Mouse (Mus musculus) forebrain, embryonic 11.5 days (tissue): ENCODE data around the gene Ugt2b34. TPM values are rescaled to one million over a fixed set of nuclear protein-coding genes. Genes with fewer than 3 reads are reported as not detected.

Experiments
- polyA plus RNA-seq: library from polyadenylated mRNA; unstranded; fragments of >200 nt; fragmentation: Nextera tagmentation; extraction: Ambion mirVana; gene quantifications from 2 replicates; pipeline ENCODE4 v1.2.1, GENCODE M21; 2014

Gene Ugt2b34
- polyA plus RNA-seq, 1 experiment from 2014 or later: not detected

Other genes with a start within 250 kb of the Ugt2b34 start
- not detected in 2 replicates for gene Tmprss11b, start 230.6 kb downstream of the Ugt2b34 start, polyA plus RNA-seq
- not detected in 2 replicates for gene Tmprss11e, start 161.1 kb downstream of the Ugt2b34 start, polyA plus RNA-seq
- 51.2 and 57.9 TPM in 2 replicates for gene Ythdc1, start 102.7 kb downstream of the Ugt2b34 start, polyA plus RNA-seq
- not detected in 2 replicates for gene Ugt2b1, start 19.6 kb upstream of the Ugt2b34 start, polyA plus RNA-seq
- not detected in 2 replicates for gene Ugt2b35, start 93.9 kb upstream of the Ugt2b34 start, polyA plus RNA-seq
- gene Ugt2b36, start 185.6 kb upstream of the Ugt2b34 start, polyA plus RNA-seq: not detected in 2 replicates
- gene Ugt2b5, start 233.4 kb upstream of the Ugt2b34 start, polyA plus RNA-seq: not detected in 2 replicates